Mouse (Mus musculus) heart, postnatal 0 days (tissue): Measurements from ENCODE around the gene Ctsw.

Experiments used
- CTCF ChIP-seq: IDR thresholded peaks from 2 replicates; pipeline ENCODE4 v1.5.1; 2016; ENCODE audit warnings: antibody characterized with exemption, control low read depth, low read depth
- EP300 ChIP-seq: IDR thresholded peaks from 2 replicates; pipeline ENCODE4 v1.6.1; 2016; ENCODE audit warnings: antibody characterized with exemption, low read depth

DNA sequence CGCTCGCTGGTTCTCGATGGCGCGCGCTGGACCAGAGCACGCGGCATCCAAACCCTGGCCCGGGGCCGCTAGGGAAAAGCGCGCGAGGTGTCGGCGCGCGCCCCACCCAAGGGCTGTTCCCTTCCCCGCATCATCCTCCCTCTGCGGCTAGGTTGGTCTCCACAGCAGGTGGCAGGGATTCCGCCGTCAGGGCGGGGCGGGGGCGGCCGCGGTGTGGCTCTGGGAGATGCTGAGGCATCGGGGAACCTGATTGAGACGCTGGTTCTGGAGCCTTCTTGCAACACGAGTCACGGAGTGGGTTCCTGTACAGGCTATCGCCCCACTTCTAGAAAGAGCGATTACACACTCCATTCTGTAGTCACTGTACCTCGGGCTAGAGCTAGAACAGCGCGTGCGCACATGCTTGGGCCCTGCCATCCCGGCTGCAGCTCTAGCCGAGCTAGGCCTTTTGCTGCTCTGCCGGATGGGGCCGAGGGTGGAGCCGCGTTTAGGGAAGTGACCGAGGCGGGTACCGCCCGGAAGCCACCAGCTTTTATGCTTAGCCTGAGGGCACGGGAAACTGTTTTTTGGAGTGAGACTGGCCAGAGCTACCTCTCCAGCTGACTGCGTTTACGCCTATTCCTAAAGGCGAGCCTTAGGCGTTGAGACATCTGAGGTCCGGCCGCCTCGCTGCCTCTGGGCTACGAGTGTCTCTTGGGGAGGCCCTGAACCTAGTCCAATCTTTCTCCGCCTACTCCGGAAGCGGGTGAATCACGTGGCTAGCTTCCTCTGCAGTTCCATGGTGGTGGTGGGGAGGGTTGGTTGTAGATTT is 22.8 kb upstream of the Ctsw start:
- TF ChIP-seq EP300 (peak; percentile 90), CTCF (no peak)
